Mouse (Mus musculus) yolk sac, embryonic 10.5 days (tissue): ENCODE data around the gene Chil1.

Experiments used
- DNase-seq: peaks from one replicate; pipeline ENCODE4 v3.0.0-alpha.2; 2017; ENCODE audit warnings: low spot score

Gene Chil1

GRCm38 (mm10) chr1:134230638-134231228 is 48.8 kb downstream of the Chil1 start:
- DNase-seq, result no peak

- no peak for DNase-seq
Observed at GRCm38 (mm10) chr1:134231270-134231669, 49.3 kb downstream of the Chil1 start.

GRCm38 (mm10) chr1:134231681-134232080 is 49.7 kb downstream of the Chil1 start:
- DNase-seq, result no peak

- no peak for DNase-seq
Observed at GRCm38 (mm10) chr1:134232326-134232725, 50.4 kb downstream of the Chil1 start.

- no peak for DNase-seq
Observed at GRCm38 (mm10) chr1:134232778-134233531, 51.0 kb downstream of the Chil1 start.

GRCm38 (mm10) chr1:134233681-134234454 is 51.9 kb downstream of the Chil1 start:
- DNase-seq, result no peak

GRCm38 (mm10) chr1:134234455-134235390 is 52.7 kb downstream of the Chil1 start:
- no peak for DNase-seq

GRCm38 (mm10) chr1:134235391-134235921 is 53.5 kb downstream of the Chil1 start, which contains the start of gene Adora1:
Adora1 (minus strand) TSS chr1:134235431.
- DNase-seq, result no peak

- DNase-seq, result no peak
Observed at GRCm38 (mm10) chr1:134236142-134236541, 54.2 kb downstream of the Chil1 start.

- DNase-seq, result no peak
Observed at GRCm38 (mm10) chr1:134237438-134237837, 55.5 kb downstream of the Chil1 start.
